Mouse (Mus musculus): ENCODE data around the gene Gm10681. TPM values are rescaled to one million over a fixed set of nuclear protein-coding genes. Genes with fewer than 3 reads are reported as not detected.
"Not testable (repeated sequence)": the region's sequence is repeated elsewhere in the genome, so short reads cannot be mapped to it uniquely, and the experiment has no call there.

Gm10681 gene
- total RNA-seq, 4 experiments from 2014 or later: not detected

GRCm38 (mm10) chr3:98522779-98523178 is 65.8 kb downstream of the Gm10681 start:
- DNase-seq (ENCODE audit: low spot score in 2 of 2): not testable (repeated sequence)

- not testable (repeated sequence) for DNase-seq (ENCODE audit: low spot score in 2 of 2)
These were observed 78.2 kb downstream of the Gm10681 start, which contains the start of gene Hsd3b4 for GRCm38 (mm10) chr3:98510414-98510813. Hsd3b4 (minus strand) TSS chr3:98510514.

- not testable (repeated sequence) for DNase-seq (ENCODE audit: low spot score in 2 of 2)
These were observed 81.4 kb downstream of the Gm10681 start for GRCm38 (mm10) chr3:98507229-98507628.

Other genes with a start within 250 kb of the Gm10681 start
- gene Phgdh, start 248.8 kb downstream of the Gm10681 start, total RNA-seq (2022): 1 to 10 TPM in 3 of 4 experiments, under 1 TPM in 1; 0.75 to 4.7 (median 1.4) TPM
- 1 to 10 TPM in 2 of 4 experiments, under 1 TPM in 2; 0.31 to 2.3 (median 0.82) TPM for gene Zfp697, start 206.3 kb downstream of the Gm10681 start, total RNA-seq (2022)
- not detected for gene Gm4450, start 131.7 kb downstream of the Gm10681 start, total RNA-seq (2022)
- gene Hsd3b4, start 78.3 kb downstream of the Gm10681 start, total RNA-seq (2022): not detected
- gene Hsd3b5, start 41.4 kb upstream of the Gm10681 start, total RNA-seq (2022): not detected
- gene Hsd3b2, start 135.7 kb upstream of the Gm10681 start, total RNA-seq (2022): not detected
- gene Hsd3b3, start 174.3 kb upstream of the Gm10681 start, total RNA-seq (2022): not detected
- gene Hsd3b6, start 225.6 kb upstream of the Gm10681 start, total RNA-seq (2022): not detected

All from gastrocnemius, adult 8-10 months (tissue).